Mouse (Mus musculus) kidney, postnatal 4 days (tissue): Measurements from ENCODE around the gene 1700001J03Rik.
"Not testable (repeated sequence)": the region's sequence is repeated elsewhere in the genome, so short reads cannot be mapped to it uniquely, and the experiment has no call there.

ENCODE experiments used
- DNase-seq, 2 experiments: peaks; one replicate each; pipeline ENCODE4 v3.0.0; 2021; ENCODE audit warnings: mixed read lengths in 2 of 2

Gene 1700001J03Rik

DNA sequence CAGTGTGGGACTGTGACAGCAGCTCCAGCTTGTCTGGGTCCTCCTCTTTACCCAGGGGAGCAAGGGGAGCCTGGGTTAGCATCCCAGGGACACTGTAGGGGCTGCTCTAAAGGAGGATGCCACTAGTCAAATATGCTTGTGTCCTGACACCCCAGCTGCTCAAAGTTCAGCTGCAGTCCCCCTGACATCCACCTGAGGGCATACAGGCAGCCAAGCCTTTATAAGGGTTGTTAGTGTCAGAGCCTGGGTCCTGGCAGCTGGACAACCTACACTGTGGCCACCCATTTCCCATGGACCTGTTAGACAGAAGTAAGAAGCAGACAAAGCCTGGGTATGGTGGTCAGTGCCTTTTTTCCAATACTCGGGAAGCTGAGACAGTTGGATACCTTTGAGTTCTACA lies 3.0 kb upstream of the 1700001J03Rik start:
- peak; percentile 14 to 44 for DNase-seq

DNA sequence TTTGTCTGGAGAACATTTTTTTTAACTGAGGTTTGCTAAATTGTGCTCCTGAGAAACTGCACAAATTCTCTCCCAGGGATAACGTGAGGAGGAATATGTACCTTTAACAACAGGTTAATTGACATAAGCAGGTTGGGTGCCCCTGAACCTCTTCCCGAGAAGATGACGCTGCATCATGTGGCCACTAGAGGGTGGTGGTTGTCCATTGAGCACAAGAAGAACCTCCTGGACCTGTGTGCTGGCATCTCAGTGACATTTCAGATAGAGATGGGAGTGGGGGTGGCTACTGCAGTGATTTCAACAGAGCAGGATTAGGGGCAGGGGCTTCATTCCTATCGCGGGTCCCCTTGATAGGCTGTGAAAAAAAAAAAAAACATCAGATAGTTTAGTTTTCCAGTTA lies 2.3 kb upstream of the 1700001J03Rik start:
- peak; percentile 78 to 81 for DNase-seq

DNA sequence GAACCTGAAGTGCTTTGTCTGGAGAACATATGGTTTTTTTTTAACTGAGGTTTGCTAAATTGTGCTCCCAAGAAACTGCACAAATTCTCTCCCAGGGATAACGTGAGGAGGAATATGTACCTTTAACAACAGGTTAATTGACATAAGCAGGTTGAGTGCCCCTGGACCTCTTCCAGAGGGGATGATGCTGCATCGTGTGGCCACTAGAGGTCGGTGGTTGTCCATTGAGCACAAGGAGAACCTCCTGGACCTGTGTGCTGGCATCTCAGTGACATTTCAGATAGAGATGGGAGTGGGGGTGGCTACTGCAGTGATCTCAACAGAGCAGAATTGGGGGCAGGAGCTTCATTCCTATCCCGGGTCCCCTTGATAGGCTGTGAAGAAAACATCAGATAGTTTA lies 12.4 kb downstream of the 1700001J03Rik start:
- DNase-seq: peak; percentile 46 to 57

DNA sequence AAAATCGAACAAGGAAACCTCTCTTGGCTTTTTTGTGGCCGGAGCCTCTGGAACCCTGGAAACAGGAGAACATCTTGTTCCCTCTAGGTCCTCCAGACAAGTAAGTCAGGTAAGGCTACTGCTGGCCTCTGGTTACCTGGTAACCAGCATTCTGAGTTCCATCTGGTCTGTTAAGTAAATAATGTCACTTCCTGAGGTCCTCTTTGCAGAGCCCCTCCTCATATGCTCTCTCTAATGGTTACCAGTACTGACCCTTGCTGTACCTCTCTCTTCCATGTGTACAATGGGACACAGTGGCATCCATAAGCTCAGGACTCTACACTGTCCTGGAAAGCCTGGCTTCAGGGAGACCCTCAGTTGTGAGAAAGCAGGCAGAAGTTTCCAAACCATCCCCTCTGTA lies 14.5 kb downstream of the 1700001J03Rik start, which contains the start of gene Gm6309:
TSS of gene Gm6309 (minus strand) at position 101 of the 400 bp plus-strand sequence.
- DNase-seq: not testable (repeated sequence)

DNA sequence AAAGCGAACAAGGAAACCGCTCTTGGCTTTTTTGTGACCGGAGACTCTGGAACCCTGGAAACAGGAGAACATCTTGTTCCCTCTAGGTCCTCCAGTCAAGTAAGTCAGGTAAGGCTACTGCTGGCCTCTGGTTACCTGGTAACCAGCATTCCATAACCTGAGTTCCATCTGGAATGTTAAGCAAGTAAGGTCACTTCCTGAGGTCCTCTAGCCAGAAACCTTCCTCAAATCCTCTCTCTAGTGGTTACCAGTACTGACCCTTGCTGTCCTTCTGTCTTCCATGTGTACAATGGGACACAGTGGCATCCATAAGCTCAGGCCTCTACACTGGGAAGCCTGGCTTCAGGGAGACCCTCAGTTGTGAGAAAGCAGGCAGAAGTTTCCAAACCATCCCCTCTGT lies 24.7 kb downstream of the 1700001J03Rik start, which contains the start of gene Gm5565:
TSS of gene Gm5565 (minus strand) at position 101 of the 400 bp plus-strand sequence.
- not testable (repeated sequence) for DNase-seq

DNA sequence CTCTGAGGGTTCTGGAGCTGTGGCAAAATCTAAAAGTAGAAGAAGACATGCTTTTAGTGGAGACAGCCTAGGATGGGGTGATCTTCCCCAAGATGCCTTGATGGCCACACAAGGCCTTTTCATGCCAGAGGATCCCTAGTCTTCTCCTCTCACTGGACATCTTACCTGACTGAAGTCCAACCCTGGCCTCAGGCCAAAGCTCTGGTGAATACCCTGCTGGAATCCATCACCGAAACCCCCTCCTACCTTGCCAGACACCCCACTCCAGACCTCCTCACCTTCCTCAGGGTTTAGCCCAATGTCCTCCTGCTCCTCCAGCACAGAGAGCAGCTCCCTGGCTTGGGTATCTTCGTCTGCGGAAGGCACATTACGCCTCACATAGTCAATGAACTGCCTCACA lies 26.8 kb downstream of the 1700001J03Rik start:
- DNase-seq: not testable (repeated sequence)

DNA sequence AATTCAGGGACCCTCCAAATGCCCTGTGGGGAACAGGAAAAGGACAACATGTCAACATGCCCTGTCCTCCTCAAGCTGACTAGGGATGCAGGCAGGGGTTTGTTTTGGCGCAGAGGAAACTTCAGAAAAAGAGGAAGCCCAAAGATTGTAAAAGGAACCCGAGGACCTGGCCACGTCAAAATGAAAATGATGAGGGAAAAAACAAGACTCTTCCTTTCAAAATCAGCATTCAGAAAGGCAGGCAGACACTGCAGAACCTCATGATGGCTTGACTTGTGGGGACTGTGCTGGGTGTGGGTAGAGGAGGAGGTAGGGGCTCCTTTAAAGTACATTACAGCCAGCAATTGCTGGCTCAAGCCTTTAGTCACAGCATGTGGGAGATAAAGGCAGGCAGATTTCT lies 34.6 kb downstream of the 1700001J03Rik start:
- no peak for DNase-seq

DNA sequence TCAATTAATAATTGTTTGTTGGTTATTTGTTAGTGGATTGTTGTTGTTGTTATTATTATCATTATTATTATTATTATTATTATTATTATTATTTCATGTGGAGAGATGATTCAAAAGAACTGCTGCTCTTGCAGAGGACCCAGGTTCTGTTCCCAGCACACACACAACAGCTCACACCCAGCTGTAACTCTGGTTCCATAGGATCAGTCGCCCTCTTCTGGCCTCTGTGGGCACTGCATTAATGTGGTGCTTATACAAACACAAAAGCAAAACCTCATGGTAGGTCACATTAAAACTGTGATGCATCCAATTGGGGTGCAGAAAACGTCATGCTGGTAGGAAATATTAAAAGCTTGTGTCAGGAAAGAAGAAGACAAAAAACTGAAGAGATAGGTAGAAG lies 37.2 kb downstream of the 1700001J03Rik start:
- DNase-seq: peak in 1 of 2 experiments; percentile 11
